Mouse (Mus musculus): ENCODE results near the gene Gsdma. TPM values are rescaled to one million over a fixed set of nuclear protein-coding genes. Genes with fewer than 3 reads are reported as not detected.

Gene Gsdma
- total and polyA plus RNA-seq, 3 experiments = 0.62 to 1.2 TPM; not detected in 1

GRCm38 (mm10) chr11:98685642-98686041 lies 21.5 kb downstream of the Gsdma start:
- Histone ChIP-seq H3K27ac (ENCODE audit: control insufficient read depth, low read depth, low read length) (no peak overlapping the region), H3K36me3 (ENCODE audit: control insufficient read depth in 1 of 2, insufficient read depth in 2 of 2, low read length in 2 of 2) (peaks cover 21 to 23% of the 10 kb centered on the region in 2 experiments), H3K9ac (ENCODE audit: control insufficient read depth, low read depth, low read length, poor library complexity, severe bottlenecking) (no peak overlapping the region), H3K27me3 (ENCODE audit: control insufficient read depth in 1 of 2, insufficient read depth in 2 of 2, low read length in 2 of 2) (no peaks in the 10 kb centered on the region), H3K9me3 (replicated peaks; ENCODE audit: insufficient read depth, low read length) (no peaks in the 10 kb centered on the region), H3K4me3 (ENCODE audit: control insufficient read depth in 1 of 2, insufficient read depth in 1 of 2, low read depth in 2 of 2, low read length in 2 of 2) (no peak overlapping the region), H3K4me1 (ENCODE audit: control insufficient read depth in 1 of 2, insufficient read depth in 2 of 2, low read length in 2 of 2) (peaks cover 2 to 12% of the 10 kb centered on the region in 2 experiments), H3K79me2 (ENCODE audit: control insufficient read depth, insufficient read depth, low read length, poor library complexity) (peaks cover 32% of the 10 kb centered on the region)
- DNase-seq (ENCODE audit: low read depth, low spot score) = no peak
- no peak for TF ChIP-seq KAT2A (conservative IDR thresholded peaks at IDR 0.05; ENCODE audit: low read depth, low read length)

DNA sequence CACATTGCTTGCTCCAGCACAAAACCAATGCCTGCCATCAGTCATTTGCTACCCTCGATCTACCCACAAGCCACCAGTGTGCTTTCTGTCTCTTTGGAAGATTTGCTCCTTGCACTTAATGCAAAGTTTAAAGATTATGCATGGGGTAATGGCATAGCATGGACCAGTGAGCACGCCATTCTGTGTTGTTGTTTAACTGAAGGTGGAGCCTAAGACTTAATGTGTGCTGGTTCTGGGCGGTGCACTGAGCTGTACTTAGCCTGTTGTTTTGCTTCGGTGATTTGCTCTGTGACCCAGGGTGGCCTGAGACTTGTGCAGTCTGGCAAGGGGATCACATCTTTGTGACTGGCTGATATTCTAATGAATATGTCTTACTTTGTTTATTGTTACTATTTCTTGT lies 22.8 kb downstream of the Gsdma start:
- Histone ChIP-seq H3K36me3 (ENCODE audit: control insufficient read depth in 1 of 2, insufficient read depth in 2 of 2, low read length in 2 of 2) (peaks cover 12 to 35% of the 10 kb centered on the region in 2 experiments), H3K27ac (ENCODE audit: control insufficient read depth, low read depth, low read length) (no peak overlapping the region)
- TF ChIP-seq CHD1 (IDR thresholded peaks at IDR 0.05; ENCODE audit: low read depth, low read length) (no peak), MYC (IDR thresholded peaks at IDR 0.05; ENCODE audit: low read depth, low read length) (no peak), GABPA (IDR thresholded peaks at IDR 0.05; ENCODE audit: low read depth, low read length) (no peak), MAX (IDR thresholded peaks at IDR 0.05; ENCODE audit: low read length) (no peak), USF1 (IDR thresholded peaks at IDR 0.05; ENCODE audit: low read depth, low read length) (no peak), ETS1 (IDR thresholded peaks at IDR 0.05; ENCODE audit: low read depth, low read length) (no peak), ELF1 (IDR thresholded peaks at IDR 0.05; ENCODE audit: low read depth, low read length) (no peak), UBTF (IDR thresholded peaks at IDR 0.05; ENCODE audit: borderline replicate concordance, insufficient read depth, low read depth, low read length) (no peak), HCFC1 (IDR thresholded peaks at IDR 0.05; ENCODE audit: low read depth, low read length) (no peak)

GRCm38 (mm10) chr11:98688009-98688408 lies 23.9 kb downstream of the Gsdma start:
- no peak overlapping the region for H3K27ac ChIP-seq (ENCODE audit: control insufficient read depth, low read depth, low read length)
- TF ChIP-seq UBTF (IDR thresholded peaks at IDR 0.05; ENCODE audit: borderline replicate concordance, insufficient read depth, low read depth, low read length) (no peak), GATA1 (IDR thresholded peaks at IDR 0.05; ENCODE audit: low read depth, low read length) (no peak), USF1 (IDR thresholded peaks at IDR 0.05; ENCODE audit: low read depth, low read length) (no peak), SIN3A (IDR thresholded peaks at IDR 0.05; ENCODE audit: low read length) (no peak), MAZ (IDR thresholded peaks at IDR 0.05; ENCODE audit: low read depth, low read length) (no peak), CTCF (IDR thresholded peaks at IDR 0.05 in 2 of 3, conservative IDR thresholded peaks at IDR 0.05 in 1 of 3; ENCODE audit: control insufficient read depth in 1 of 3, insufficient read depth in 1 of 3, low read depth in 2 of 3, low read length in 3 of 3, poor library complexity in 1 of 3, severe bottlenecking in 1 of 3) (no peak)
- H3K4me1 ChIP-seq (ENCODE audit: control insufficient read depth in 1 of 2, insufficient read depth in 2 of 2, low read length in 2 of 2) = peaks cover 0 to 2% of the 10 kb centered on the region in 2 experiments; a peak in 2 of 4 replicates
- H3K4me3 ChIP-seq (ENCODE audit: control insufficient read depth in 1 of 2, insufficient read depth in 1 of 2, low read depth in 2 of 2, low read length in 2 of 2) = no peak overlapping the region
- DNase-seq (ENCODE audit: low read depth, low spot score) = no peak
- no peaks in the 10 kb centered on the region for H3K27me3 ChIP-seq (ENCODE audit: control insufficient read depth in 1 of 2, insufficient read depth in 2 of 2, low read length in 2 of 2)
- no peak overlapping the region for H3K9ac ChIP-seq (ENCODE audit: control insufficient read depth, low read depth, low read length, poor library complexity, severe bottlenecking)
- peaks cover 26% of the 10 kb centered on the region for H3K79me2 ChIP-seq (ENCODE audit: control insufficient read depth, insufficient read depth, low read length, poor library complexity)
- H3K36me3 ChIP-seq (ENCODE audit: control insufficient read depth in 1 of 2, insufficient read depth in 2 of 2, low read length in 2 of 2) = peaks cover 12 to 41% of the 10 kb centered on the region in 2 experiments
- no peaks in the 10 kb centered on the region for H3K9me3 ChIP-seq (replicated peaks; ENCODE audit: insufficient read depth, low read length)

More for the DNA sequence above, 22.8 kb downstream of the Gsdma start:
- Histone ChIP-seq H3K4me3 (ENCODE audit: control insufficient read depth in 1 of 2, insufficient read depth in 1 of 2, low read depth in 2 of 2, low read length in 2 of 2) (no peak overlapping the region), H3K9ac (ENCODE audit: control insufficient read depth, low read depth, low read length, poor library complexity, severe bottlenecking) (no peak overlapping the region), H3K27me3 (ENCODE audit: control insufficient read depth in 1 of 2, insufficient read depth in 2 of 2, low read length in 2 of 2) (no peaks in the 10 kb centered on the region), H3K79me2 (ENCODE audit: control insufficient read depth, insufficient read depth, low read length, poor library complexity) (peaks cover 32% of the 10 kb centered on the region), H3K4me1 (ENCODE audit: control insufficient read depth in 1 of 2, insufficient read depth in 2 of 2, low read length in 2 of 2) (peaks cover 0 to 2% of the 10 kb centered on the region in 2 experiments; a peak in 2 of 4 replicates), H3K9me3 (replicated peaks; ENCODE audit: insufficient read depth, low read length) (no peaks in the 10 kb centered on the region)
- no peak for DNase-seq (ENCODE audit: low read depth, low spot score)

Data from MEL (cell line).